Mouse (Mus musculus) retina, adult 2 months (tissue): ENCODE data around the gene Degs2.
"Not testable (repeated sequence)": the region's sequence is repeated elsewhere in the genome, so short reads cannot be mapped to it uniquely, and the experiment has no call there.

Source experiments
- DNase-seq: peaks from one replicate; pipeline ENCODE4 v3.0.0-alpha.2; 2012; ENCODE audit warnings: low read depth, low spot score

Degs2 gene

DNA sequence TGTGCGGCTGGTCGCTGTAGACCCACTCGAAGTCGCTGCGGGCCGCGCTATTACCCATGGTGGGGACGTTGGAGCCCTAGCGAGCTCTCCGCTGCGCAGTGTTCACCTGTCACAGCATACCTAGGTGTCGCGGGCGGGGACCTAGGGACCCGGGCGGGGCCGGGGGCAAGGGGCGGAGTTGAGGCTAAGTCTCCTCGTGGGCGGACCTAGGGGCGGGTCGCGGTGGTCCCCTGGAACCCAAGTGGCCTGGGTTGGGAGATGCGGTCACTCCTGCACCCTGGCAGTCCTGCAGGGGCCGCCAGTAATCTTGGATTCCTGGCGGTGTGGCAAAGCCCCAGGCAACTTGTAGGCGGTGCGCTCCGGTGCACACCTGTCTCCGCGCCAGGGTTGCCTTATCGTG is at the start of gene Degs2:
TSS of gene Degs2 (minus strand) at position 131 of the 400 bp plus-strand sequence.
- no peak for DNase-seq

DNA sequence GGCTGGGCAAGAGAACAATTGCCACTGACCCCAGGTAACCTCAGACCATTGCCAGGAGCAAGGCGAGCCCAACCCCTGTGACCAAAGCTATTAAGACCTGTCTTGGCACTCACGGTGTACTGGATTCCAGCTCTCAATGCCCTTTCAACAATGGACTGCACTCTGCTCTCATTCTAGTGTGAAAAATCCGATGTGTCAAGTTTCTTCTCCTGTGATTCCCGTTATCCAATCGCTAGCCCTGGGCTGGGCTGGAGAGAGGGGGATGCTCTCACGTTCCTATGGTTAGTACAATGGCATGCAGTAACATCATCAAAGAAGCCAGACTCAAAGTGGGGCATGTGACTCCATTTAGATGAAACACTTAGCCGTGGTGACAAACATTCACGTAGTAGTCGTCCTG is 49.7 kb upstream of the Degs2 start:
- DNase-seq, result no peak

- no peak for DNase-seq
Observed at GRCm38 (mm10) chr12:108750226-108750625, 48.1 kb upstream of the Degs2 start.

DNA sequence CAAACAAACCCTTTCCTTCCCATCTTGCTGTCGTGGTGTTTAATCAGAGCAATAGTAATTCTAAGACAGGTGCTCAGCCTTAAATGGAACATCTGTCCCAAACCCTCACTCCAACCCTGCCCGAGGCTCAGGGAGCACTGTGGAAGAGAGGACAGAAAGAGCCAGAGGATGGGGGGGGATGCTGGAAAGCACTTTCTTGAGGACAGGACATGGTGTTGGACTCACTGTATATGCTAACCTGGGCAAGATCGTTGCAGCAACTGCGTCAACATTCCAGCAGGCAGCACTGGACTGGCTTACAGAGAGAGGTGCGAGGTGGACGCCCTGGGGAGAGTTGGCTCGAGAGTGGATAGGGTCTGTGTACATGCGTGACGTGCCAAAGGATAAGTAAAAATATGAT is 47.3 kb upstream of the Degs2 start:
- DNase-seq, result no peak

DNA sequence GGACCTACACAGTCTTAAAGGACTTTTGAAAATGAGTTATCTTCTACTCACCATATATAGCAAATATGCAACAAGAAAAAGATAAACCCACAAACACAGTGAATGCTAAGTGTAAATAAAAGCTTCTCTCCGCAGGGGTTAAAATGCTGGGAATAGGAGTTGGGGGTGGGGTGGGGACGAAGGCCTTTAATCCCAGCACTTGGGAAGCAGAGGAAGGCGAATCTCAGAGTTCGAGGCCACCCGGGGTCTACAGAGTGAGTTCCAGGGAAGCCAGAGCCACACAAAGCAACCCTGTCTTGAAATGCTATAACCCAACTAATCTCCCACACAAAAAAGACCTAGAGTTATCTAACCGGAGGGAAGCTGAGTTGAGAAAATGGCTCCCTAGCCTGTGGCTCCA is 46.9 kb upstream of the Degs2 start:
- DNase-seq, result no peak

- no peak for DNase-seq
Observed at GRCm38 (mm10) chr12:108745990-108746389, 43.9 kb upstream of the Degs2 start.

DNA sequence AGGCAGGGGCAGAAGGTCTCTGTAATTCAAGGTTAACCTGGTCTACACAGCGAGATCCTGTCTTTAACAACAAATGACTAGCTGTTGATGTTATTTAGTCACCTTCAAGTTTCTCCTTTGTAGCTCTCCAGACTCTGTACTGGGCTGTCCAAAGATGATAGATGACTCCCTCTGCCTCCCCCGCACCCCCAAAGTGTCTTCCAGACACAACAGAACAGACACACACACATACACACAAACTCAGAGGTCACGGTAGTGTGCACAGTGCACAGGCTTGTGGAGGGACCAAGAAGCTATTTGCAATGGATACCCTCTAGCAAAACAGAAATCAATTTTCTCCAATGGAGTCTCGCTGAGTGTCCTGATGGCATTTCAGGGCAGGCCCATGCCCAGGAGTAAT is 40.1 kb upstream of the Degs2 start:
- no peak for DNase-seq

GRCm38 (mm10) chr12:108741472-108741871 is 39.4 kb upstream of the Degs2 start:
- DNase-seq, result no peak

DNA sequence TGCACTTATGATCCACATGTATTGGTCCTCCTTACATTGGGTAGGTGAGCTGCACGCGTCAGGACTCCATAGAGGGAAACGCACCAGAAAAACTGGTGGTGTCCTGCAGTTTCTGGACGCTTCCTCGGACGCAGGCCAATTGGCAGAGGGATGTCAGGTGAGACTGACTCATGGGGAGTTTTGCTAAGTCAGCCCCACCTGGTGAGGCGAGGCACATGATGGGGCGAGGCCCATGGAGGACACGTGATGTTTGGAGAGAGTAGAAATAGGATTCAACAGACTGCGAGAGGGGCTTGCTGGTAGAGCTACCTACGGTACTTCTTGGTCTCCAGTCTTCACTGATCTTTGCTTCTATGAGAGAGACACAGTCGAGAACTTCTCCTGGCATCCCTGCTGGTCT is 36.6 kb upstream of the Degs2 start:
- no peak for DNase-seq

DNA sequence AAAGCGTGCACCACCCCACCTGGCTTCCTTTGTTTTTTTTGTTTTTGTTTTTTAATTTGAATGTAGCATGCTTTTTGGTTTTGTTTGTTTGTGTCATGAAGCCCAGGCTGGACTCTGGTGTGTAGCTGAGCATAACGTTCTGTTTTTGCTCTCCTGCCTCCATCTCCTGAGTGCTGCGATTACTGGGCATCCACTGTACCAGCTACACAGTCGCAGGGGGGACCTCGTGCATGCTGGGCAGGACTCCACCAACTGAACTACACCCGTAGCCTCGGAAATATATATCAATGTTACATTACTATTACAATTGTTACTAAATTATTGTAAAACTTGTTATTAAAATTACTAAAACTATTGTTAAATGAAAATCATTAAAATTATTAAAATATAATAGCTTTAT is 35.7 kb upstream of the Degs2 start:
- no peak for DNase-seq

- no peak for DNase-seq
Observed at GRCm38 (mm10) chr12:108734386-108734785, 32.3 kb upstream of the Degs2 start.

- no peak for DNase-seq
Observed at GRCm38 (mm10) chr12:108723841-108724240, 21.7 kb upstream of the Degs2 start.

DNA sequence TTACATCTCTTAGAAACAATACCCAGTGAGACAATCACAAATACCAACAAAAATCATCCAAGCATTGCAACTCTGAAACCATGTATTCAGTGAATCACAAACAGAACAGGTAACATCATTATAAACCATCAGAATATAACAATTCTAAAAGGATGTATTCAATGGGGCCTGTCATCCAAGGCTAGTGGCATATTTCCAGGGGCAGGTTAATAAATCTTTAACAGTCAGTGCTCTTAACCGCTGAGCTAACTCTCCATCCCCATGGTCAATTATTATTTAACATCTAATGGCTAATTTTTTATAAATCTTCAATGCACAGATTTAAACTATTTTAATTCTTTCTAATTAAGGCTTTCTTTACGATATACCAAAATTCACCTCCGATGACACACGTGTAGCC is 20.3 kb upstream of the Degs2 start:
- DNase-seq, result no peak

- no peak for DNase-seq
Observed at GRCm38 (mm10) chr12:108718485-108718884, 16.4 kb upstream of the Degs2 start.

- no peak for DNase-seq
Observed at GRCm38 (mm10) chr12:108715854-108716253, 13.7 kb upstream of the Degs2 start.

DNA sequence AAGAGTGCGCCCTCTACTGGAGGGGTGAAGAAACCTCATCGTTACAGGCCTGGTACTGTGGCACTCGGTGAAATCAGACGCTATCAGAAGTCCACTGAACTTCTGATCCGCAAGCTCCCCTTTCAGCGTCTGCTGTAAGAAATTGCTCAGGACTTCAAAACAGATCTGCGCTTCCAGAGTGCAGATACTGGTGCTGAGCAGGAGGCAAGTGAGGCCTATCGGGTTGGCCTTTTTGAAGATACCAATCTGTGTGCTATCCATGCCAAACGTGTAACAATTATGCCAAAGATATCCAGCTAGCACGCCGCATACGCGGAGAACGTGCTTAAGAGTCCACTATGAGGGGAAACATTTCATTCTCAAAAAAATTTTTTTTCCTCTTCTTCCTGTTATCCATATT is 11.9 kb upstream of the Degs2 start:
- DNase-seq, result not testable (repeated sequence)

DNA sequence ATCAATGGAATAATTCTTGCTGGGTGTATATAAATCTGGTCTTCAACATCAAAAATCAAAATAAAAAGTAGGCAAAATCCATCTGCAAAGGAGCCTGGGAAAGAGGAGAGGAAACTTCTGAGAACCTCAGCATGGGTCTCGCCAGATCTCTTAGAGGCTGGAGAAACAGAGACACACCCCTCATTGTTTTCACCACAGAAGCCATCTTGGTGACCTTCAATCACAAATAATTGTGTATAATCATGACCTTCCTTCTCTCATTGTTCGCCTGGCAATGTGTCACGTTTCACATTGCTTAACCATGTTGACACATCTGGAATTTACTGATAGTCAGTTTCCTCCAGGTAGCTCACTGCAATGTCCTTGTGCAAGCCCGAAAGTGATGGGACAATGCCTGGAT is 10.4 kb upstream of the Degs2 start:
- DNase-seq, result no peak

DNA sequence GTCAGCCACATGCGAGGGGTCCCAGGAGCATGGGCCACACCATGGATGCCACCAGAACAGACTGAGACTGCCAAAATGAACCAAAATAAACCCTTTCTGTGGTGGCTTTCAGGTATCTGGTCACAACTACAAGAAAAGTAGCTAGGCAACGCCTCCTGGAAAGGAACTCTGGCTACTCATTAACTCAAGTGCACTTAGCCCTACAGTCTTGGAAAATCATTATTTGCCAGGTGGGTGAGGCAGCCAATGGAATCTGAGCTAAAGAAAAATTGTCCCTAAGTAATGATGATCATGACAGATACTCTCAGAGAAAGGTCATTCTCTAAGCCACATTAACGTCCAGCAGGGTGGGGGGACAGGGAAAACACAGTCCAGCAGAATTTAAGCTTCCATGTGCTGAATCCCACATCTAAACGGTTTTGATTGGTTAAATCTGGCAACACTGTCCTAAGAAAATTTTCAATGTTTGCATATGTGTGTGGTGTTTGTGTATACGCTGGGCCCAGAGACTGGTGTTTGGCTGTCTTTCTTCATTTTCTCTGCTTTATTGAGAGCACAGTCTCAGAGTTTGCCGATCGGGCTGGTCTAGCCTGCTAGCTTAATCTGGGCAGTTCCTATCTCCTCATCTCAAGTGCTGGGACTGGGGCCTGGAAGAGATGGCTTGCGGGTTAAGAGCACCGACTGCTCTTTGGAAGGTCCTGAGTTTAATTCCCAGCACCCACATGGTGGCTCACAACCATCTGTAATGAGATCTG is 8.9 kb upstream of the Degs2 start:
- no peak for DNase-seq

GRCm38 (mm10) chr12:108709964-108710765 is 8.1 kb upstream of the Degs2 start:
- DNase-seq, result no peak

DNA sequence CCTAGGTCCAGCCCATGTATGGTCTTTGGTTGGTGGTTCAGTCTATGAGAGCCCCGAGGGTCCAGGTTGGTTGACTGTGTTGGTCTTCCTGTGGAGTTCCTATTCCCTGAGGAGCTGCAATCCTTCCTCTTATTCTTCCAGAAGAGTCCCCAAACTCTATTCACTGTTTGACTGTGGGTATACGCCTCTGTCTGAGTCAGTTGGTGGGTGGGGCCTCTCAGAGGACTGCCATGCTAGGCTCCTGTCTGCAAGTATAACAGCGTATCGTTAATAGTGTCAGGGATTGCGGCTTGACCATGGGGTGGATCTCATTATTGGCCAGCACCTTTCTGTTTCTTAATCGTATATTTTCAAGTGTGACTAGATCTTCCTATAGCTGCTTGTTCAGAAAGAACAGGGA is 7.3 kb upstream of the Degs2 start:
- DNase-seq, result no peak

DNA sequence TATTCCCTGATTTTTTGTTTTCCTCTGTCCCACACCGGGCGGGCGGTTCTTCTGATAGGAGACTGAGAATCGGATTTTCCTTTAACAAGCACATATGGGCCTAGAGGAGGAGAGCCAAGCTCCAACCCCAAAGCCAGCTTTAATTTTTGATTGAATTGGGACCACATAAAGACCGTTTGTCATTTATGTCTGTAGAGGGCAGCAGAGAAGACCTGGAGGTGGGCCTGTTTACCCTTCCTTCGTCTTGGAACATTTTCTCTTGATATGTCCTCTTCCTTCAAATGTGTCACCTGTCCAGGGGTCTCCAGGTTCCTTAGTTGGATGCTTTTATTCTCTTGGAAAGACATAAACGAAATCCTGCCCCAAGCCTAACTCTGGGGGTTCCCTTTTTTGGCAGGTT is 4.0 kb upstream of the Degs2 start:
- no peak for DNase-seq

GRCm38 (mm10) chr12:108705486-108705885 is 3.4 kb upstream of the Degs2 start:
- DNase-seq, result no peak

- no peak for DNase-seq
Observed at GRCm38 (mm10) chr12:108701221-108701620, 894 bp downstream of the Degs2 start.
